Mouse (Mus musculus): ENCODE data around the gene Akap6. TPM values are rescaled to one million over a fixed set of nuclear protein-coding genes. Genes with fewer than 3 reads are reported as not detected.

Akap6 gene
- total RNA-seq, 1 experiment: 0.09 TPM

DNA sequence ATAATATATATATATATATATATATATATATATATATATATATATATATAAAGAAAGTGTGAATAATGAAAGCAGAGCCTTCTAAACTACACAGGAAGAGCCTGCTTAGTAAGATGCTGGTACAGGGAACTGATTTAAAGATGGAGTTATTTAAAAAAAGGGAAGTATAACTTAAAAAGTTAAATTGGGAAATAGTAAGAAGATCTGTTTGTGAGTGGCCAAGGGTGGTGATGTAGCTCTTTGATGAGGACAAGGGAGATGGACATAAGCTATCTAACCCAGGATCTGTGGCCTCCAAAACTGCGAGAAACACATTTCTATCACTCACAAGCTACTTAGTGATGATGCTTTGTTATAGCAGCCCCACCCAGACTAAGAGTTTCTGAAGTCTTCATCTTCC, 146.8 kb downstream of the Akap6 start:
- no peak overlapping the region for H3K27ac ChIP-seq (ENCODE audit: insufficient read depth, low read depth, low read length, poor library complexity, severe bottlenecking)
- in situ Hi-C loops (cut with MboI; ENCODE audit: low sequenced_read_pairs in 2 of 2, unreplicated experiment in 2 of 2): no loop called here
- TF ChIP-seq ZC3H11A (IDR thresholded peaks at IDR 0.05; ENCODE audit: borderline replicate concordance, low read depth, low read length) (no peak), CHD2 (IDR thresholded peaks at IDR 0.05; ENCODE audit: low read depth, low read length) (no peak), MAFK (IDR thresholded peaks at IDR 0.05; ENCODE audit: insufficient read depth, low read depth, low read length) (no peak), HCFC1 (IDR thresholded peaks at IDR 0.05; ENCODE audit: borderline replicate concordance, insufficient read depth, low read length) (no peak)
- H3K9ac ChIP-seq (ENCODE audit: insufficient read depth, low read depth, low read length, poor library complexity, severe bottlenecking): no peak overlapping the region
- no peaks in the 10 kb centered on the region for H3K36me3 ChIP-seq (ENCODE audit: control insufficient read depth, insufficient read depth, low read length, poor library complexity, severe bottlenecking)
- H3K9me3 ChIP-seq (ENCODE audit: control insufficient read depth, insufficient read depth, low read depth, low read length): no peaks in the 10 kb centered on the region
- no peak overlapping the region for H3K4me3 ChIP-seq (ENCODE audit: insufficient read depth in 1 of 2, low read depth in 1 of 2, low read length in 2 of 2, poor library complexity in 1 of 2, severe bottlenecking in 1 of 2)
- H3K4me1 ChIP-seq (ENCODE audit: control insufficient read depth in 2 of 2, insufficient read depth in 2 of 2, low read length in 2 of 2, poor library complexity in 1 of 2): no peaks in the 10 kb centered on the region
- no peak for DNase-seq (ENCODE audit: low read depth, low spot score)

DNA sequence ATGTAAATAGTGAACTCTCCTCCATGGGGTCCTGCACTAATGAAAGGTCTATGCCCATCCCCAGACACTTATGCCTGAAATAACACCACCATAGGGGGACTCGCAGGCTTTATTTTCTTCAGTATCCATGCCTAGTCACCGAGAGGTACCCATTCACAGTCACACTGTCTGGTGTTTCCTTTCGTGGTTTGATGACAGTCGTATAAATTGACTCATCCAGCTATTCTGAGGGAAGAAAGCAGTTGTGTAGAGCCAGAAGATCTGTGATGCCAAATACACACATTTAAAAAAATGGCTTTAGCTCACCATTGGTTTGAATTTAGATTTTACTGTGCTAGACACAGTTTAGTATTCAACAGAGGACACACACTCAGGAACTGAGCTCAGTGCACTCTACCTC, 147.8 kb downstream of the Akap6 start:
- H3K36me3 ChIP-seq (ENCODE audit: control insufficient read depth, insufficient read depth, low read length, poor library complexity, severe bottlenecking): no peaks in the 10 kb centered on the region
- TF ChIP-seq MAFK (IDR thresholded peaks at IDR 0.05; ENCODE audit: insufficient read depth, low read depth, low read length): no peak
- no peak for TF ChIP-seq ZNF384 (IDR thresholded peaks at IDR 0.05; ENCODE audit: low read depth, low read length)
- TF ChIP-seq CHD2 (IDR thresholded peaks at IDR 0.05; ENCODE audit: low read depth, low read length): no peak
- no peak for TF ChIP-seq HCFC1 (IDR thresholded peaks at IDR 0.05; ENCODE audit: borderline replicate concordance, insufficient read depth, low read length)
- no peaks in the 10 kb centered on the region for H3K9me3 ChIP-seq (ENCODE audit: control insufficient read depth, insufficient read depth, low read depth, low read length)
- no peak overlapping the region for H3K9ac ChIP-seq (ENCODE audit: insufficient read depth, low read depth, low read length, poor library complexity, severe bottlenecking)
- H3K27ac ChIP-seq (ENCODE audit: insufficient read depth, low read depth, low read length, poor library complexity, severe bottlenecking): no peak overlapping the region
- H3K4me1 ChIP-seq (ENCODE audit: control insufficient read depth in 2 of 2, insufficient read depth in 2 of 2, low read length in 2 of 2, poor library complexity in 1 of 2): no peaks in the 10 kb centered on the region
- in situ Hi-C loops (cut with MboI; ENCODE audit: low sequenced_read_pairs in 2 of 2, unreplicated experiment in 2 of 2): no loop called here
- no peak overlapping the region for H3K4me3 ChIP-seq (ENCODE audit: insufficient read depth in 1 of 2, low read depth in 1 of 2, low read length in 2 of 2, poor library complexity in 1 of 2, severe bottlenecking in 1 of 2)
- DNase-seq (ENCODE audit: low read depth, low spot score): no peak

DNA sequence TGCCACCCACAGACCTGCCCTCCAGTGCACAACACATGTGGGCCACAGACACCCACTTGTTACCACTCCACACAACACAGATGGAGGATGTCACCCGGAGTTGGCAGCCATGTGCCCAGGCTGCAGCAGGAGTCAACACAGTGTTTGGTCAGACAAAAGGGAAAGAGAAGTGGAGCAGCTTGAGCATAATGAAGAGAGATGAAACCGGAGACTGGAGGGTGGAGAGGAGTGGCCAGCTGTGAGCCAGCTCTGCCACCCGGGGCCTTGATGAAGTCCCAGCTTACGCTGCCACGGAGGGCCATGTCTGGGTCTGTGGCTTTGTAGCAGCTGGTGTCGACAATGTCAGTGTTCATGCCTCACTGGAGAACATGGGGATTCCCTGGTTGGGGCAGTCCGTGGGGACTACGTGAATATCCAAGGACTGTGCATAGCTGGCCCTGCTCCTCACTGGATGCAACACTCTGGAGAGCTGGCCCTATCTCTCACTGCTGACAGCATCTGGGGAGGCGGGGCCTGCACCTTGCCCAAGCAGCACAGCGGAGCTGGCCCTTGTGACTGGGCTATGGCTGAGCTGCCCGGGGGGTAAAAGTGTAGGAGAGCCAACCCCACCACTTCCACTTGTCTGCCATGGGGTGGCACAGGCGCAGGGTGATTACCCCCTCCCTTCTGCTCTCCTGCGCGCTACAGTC, 148.8 kb downstream of the Akap6 start:
- no peak overlapping the region for H3K9ac ChIP-seq (ENCODE audit: insufficient read depth, low read depth, low read length, poor library complexity, severe bottlenecking)
- no peak overlapping the region for H3K27ac ChIP-seq (ENCODE audit: insufficient read depth, low read depth, low read length, poor library complexity, severe bottlenecking)
- in situ Hi-C loops (cut with MboI; ENCODE audit: low sequenced_read_pairs in 2 of 2, unreplicated experiment in 2 of 2): no loop called here
- H3K4me3 ChIP-seq (ENCODE audit: insufficient read depth in 1 of 2, low read depth in 1 of 2, low read length in 2 of 2, poor library complexity in 1 of 2, severe bottlenecking in 1 of 2): no peak overlapping the region
- no peak for DNase-seq (ENCODE audit: low read depth, low spot score)
- TF ChIP-seq MAFK (IDR thresholded peaks at IDR 0.05; ENCODE audit: insufficient read depth, low read depth, low read length): no peak
- no peak for TF ChIP-seq ZC3H11A (IDR thresholded peaks at IDR 0.05; ENCODE audit: borderline replicate concordance, low read depth, low read length)
- no peak for TF ChIP-seq ZNF384 (IDR thresholded peaks at IDR 0.05; ENCODE audit: low read depth, low read length)
- TF ChIP-seq HCFC1 (IDR thresholded peaks at IDR 0.05; ENCODE audit: borderline replicate concordance, insufficient read depth, low read length): no peak
- no peak for TF ChIP-seq CHD2 (IDR thresholded peaks at IDR 0.05; ENCODE audit: low read depth, low read length)
- no peaks in the 10 kb centered on the region for H3K9me3 ChIP-seq (ENCODE audit: control insufficient read depth, insufficient read depth, low read depth, low read length)
- H3K36me3 ChIP-seq (ENCODE audit: control insufficient read depth, insufficient read depth, low read length, poor library complexity, severe bottlenecking): no peaks in the 10 kb centered on the region
- H3K4me1 ChIP-seq (ENCODE audit: control insufficient read depth in 2 of 2, insufficient read depth in 2 of 2, low read length in 2 of 2, poor library complexity in 1 of 2): no peaks in the 10 kb centered on the region

DNA sequence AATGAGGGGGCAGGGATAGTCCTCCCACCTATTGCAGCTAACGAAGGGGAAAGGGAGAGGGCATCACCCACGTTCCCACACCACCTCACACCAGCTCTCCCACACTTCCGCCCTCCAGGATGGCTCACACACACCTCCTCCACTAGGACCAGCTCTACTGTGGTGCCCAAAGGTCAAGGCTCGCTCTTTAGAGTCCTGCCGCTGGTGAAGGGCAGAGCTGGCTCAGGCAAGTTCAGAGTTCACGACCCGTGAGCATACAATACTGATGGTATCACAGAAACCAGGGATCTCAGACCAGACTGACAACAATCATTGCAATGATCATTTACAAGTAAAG, 149.3 kb downstream of the Akap6 start:
- in situ Hi-C loops (cut with MboI; ENCODE audit: low sequenced_read_pairs in 2 of 2, unreplicated experiment in 2 of 2): no loop called here
- no peak for DNase-seq (ENCODE audit: low read depth, low spot score)
- H3K4me1 ChIP-seq (ENCODE audit: control insufficient read depth in 2 of 2, insufficient read depth in 2 of 2, low read length in 2 of 2, poor library complexity in 1 of 2): no peaks in the 10 kb centered on the region
- H3K4me3 ChIP-seq (ENCODE audit: insufficient read depth in 1 of 2, low read depth in 1 of 2, low read length in 2 of 2, poor library complexity in 1 of 2, severe bottlenecking in 1 of 2): no peak overlapping the region
- no peaks in the 10 kb centered on the region for H3K9me3 ChIP-seq (ENCODE audit: control insufficient read depth, insufficient read depth, low read depth, low read length)
- H3K9ac ChIP-seq (ENCODE audit: insufficient read depth, low read depth, low read length, poor library complexity, severe bottlenecking): no peak overlapping the region
- TF ChIP-seq MAFK (IDR thresholded peaks at IDR 0.05; ENCODE audit: insufficient read depth, low read depth, low read length) (no peak), CHD2 (IDR thresholded peaks at IDR 0.05; ENCODE audit: low read depth, low read length) (no peak), ZC3H11A (IDR thresholded peaks at IDR 0.05; ENCODE audit: borderline replicate concordance, low read depth, low read length) (no peak), ZNF384 (IDR thresholded peaks at IDR 0.05; ENCODE audit: low read depth, low read length) (no peak), HCFC1 (IDR thresholded peaks at IDR 0.05; ENCODE audit: borderline replicate concordance, insufficient read depth, low read length) (no peak)
- H3K27ac ChIP-seq (ENCODE audit: insufficient read depth, low read depth, low read length, poor library complexity, severe bottlenecking): no peak overlapping the region
- no peaks in the 10 kb centered on the region for H3K36me3 ChIP-seq (ENCODE audit: control insufficient read depth, insufficient read depth, low read length, poor library complexity, severe bottlenecking)

DNA sequence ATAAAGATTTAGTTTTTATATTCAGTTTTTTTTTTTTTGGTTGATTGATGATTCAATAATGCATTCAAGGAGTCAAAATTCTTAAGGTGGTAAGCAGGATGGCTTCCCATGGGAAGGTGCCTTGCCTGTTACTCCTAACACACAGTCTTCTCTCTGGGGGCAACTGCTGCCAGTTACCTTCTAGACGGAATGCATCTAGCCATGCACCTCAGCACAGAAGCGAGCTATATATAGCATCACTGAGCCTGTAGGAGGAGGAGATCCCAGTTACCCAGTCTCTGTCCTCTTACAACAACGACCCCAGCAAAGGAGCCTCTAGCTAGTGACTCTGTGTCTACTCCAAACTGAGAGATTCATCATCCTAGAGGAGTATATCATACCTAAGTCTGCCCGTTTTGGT, 150.1 kb downstream of the Akap6 start:
- Histone ChIP-seq H3K4me1 (ENCODE audit: control insufficient read depth in 2 of 2, insufficient read depth in 2 of 2, low read length in 2 of 2, poor library complexity in 1 of 2) (no peaks in the 10 kb centered on the region), H3K9me3 (ENCODE audit: control insufficient read depth, insufficient read depth, low read depth, low read length) (no peaks in the 10 kb centered on the region), H3K9ac (ENCODE audit: insufficient read depth, low read depth, low read length, poor library complexity, severe bottlenecking) (no peak overlapping the region), H3K4me3 (ENCODE audit: insufficient read depth in 1 of 2, low read depth in 1 of 2, low read length in 2 of 2, poor library complexity in 1 of 2, severe bottlenecking in 1 of 2) (no peak overlapping the region), H3K27ac (ENCODE audit: insufficient read depth, low read depth, low read length, poor library complexity, severe bottlenecking) (no peak overlapping the region), H3K36me3 (ENCODE audit: control insufficient read depth, insufficient read depth, low read length, poor library complexity, severe bottlenecking) (no peaks in the 10 kb centered on the region)
- in situ Hi-C loops (cut with MboI; ENCODE audit: low sequenced_read_pairs in 2 of 2, unreplicated experiment in 2 of 2): no loop called here
- no peak for DNase-seq (ENCODE audit: low read depth, low spot score)
- TF ChIP-seq ZNF384 (IDR thresholded peaks at IDR 0.05; ENCODE audit: low read depth, low read length) (no peak), HCFC1 (IDR thresholded peaks at IDR 0.05; ENCODE audit: borderline replicate concordance, insufficient read depth, low read length) (no peak), CHD2 (IDR thresholded peaks at IDR 0.05; ENCODE audit: low read depth, low read length) (no peak), ZC3H11A (IDR thresholded peaks at IDR 0.05; ENCODE audit: borderline replicate concordance, low read depth, low read length) (no peak), MAFK (IDR thresholded peaks at IDR 0.05; ENCODE audit: insufficient read depth, low read depth, low read length) (no peak)
